Mouse (Mus musculus) limb, embryonic 14.5 days (tissue): ENCODE results near the gene Fam131a. TPM values are rescaled to one million over a fixed set of nuclear protein-coding genes. Genes with fewer than 3 reads are reported as not detected.
A peak's percentile ranks its signal among the peaks of the same experiment; 100 is the strongest.

ENCODE experiments used
- ATAC-seq: fragments of 200-750 bp; cut with Nextera tagmentation; 2 replicates; pipeline ENCODE4 v1.8.0; 2017; ENCODE audit warnings: low read depth, moderate number of reproducible peaks, moderate TSS enrichment; ENCODE audit not compliant: low FRiP score
- DNase-seq: peaks from one replicate; pipeline ENCODE4 v3.0.0-alpha.2; 2015; ENCODE audit warnings: low spot score
- H3K27ac ChIP-seq: fragments of 300-500 bp; sonication (generic); replicated peaks from 2 replicates; pipeline ENCODE4 v1.5.1; 2014; ENCODE audit warnings: low read depth, mild to moderate bottlenecking, low read length, moderate library complexity, mixed read lengths
- H3K27me3 ChIP-seq: fragments of 300-500 bp; sonication (generic); 2 replicates; pipeline ENCODE4 v1.6.1; 2014; ENCODE audit warnings: low read length, mixed read lengths; ENCODE audit not compliant: control insufficient read depth, insufficient read depth
- H3K36me3 ChIP-seq: fragments of 300-500 bp; sonication (generic); 2 replicates; pipeline ENCODE4 v1.6.1; 2014; ENCODE audit warnings: mild to moderate bottlenecking, low read length, moderate library complexity, mixed read lengths; ENCODE audit not compliant: control insufficient read depth, insufficient read depth
- H3K4me1 ChIP-seq: fragments of 300-500 bp; sonication (generic); 2 replicates; pipeline ENCODE4 v1.6.1; 2014; ENCODE audit warnings: antibody characterized with exemption, low read length, mixed read lengths; ENCODE audit not compliant: control insufficient read depth, insufficient read depth
- H3K4me2 ChIP-seq: fragments of 300-500 bp; sonication (generic); replicated peaks from 2 replicates; pipeline ENCODE4 v1.6.1; 2014; ENCODE audit warnings: low read depth, mild to moderate bottlenecking, low read length, moderate library complexity; ENCODE audit not compliant: severe bottlenecking
- H3K4me3 ChIP-seq: fragments of 300-500 bp; sonication (generic); replicated peaks from 2 replicates; pipeline ENCODE4 v1.5.1; 2014; ENCODE audit warnings: low read length
- H3K9ac ChIP-seq: fragments of 300-500 bp; sonication (generic); 2 replicates; pipeline ENCODE4 v1.6.1; 2014; ENCODE audit warnings: mild to moderate bottlenecking, low read depth, low read length, moderate library complexity; ENCODE audit not compliant: severe bottlenecking
- H3K9me3 ChIP-seq: fragments of 300-500 bp; sonication (generic); 2 replicates; pipeline ENCODE4 v1.6.1; 2016; ENCODE audit warnings: low read length; ENCODE audit not compliant: control insufficient read depth
- POLR2A ChIP-seq: fragments of 200-500 bp; IDR thresholded peaks from 2 replicates; pipeline ENCODE4 v1.8.0; 2012; ENCODE audit warnings: inconsistent platforms, mild to moderate bottlenecking, moderate library complexity, borderline replicate concordance; ENCODE audit not compliant: insufficient read depth, insufficient read length; ENCODE audit errors: extremely low read depth
- WGBS: fragments of 180-500 bp; shearing (Covaris S2); extraction: QIAGEN DNeasy Blood & Tissue Kit; methylation state at CpG from one replicate; pipeline ENCODE4 v1.1.7; 2014; 5-methylcytosine and 5-hydroxymethylcytosine counted together
- polyA plus RNA-seq, 2 experiments: library from polyadenylated mRNA; depleted of rRNA in 1 of 2; stranded (reverse) in 1 of 2; unstranded in 1 of 2; fragments of >200 nt; fragmentation: Nextera tagmentation in 1 of 2; extraction: Ambion mirVana in 1 of 2; gene quantifications; 2 replicates each; pipeline versions ENCODE4 v1.2.1 to v1.2.3; 2012 to 2014

Gene Fam131a
- polyA plus RNA-seq, 2 experiments, result 10.3 to 15.6 TPM

DNA sequence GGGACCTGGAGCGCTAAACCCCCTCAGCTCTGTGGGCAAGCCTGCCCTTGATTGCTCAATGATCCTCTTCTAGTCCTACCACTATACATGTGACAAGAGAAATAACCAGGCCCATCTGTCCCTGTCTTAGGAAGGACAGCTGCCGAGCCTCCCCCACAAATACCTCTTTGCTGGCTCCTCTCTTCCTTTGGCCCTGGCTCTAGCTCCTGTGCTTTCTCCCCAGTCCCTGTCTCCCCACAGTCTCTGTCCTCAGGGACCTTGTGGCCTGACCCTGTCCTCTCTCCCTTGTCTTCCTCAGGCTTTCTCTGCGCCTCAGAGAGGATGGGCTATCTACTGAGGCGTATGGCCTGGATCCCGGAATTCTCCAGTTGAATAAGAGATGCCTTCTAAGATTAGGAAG is 38.6 kb downstream of the Fam131a start:
- Histone ChIP-seq H3K9ac (no peak overlapping the region), H3K4me3 (no peak overlapping the region), H3K4me2 (no peak overlapping the region), H3K9me3 (no peaks in the 10 kb centered on the region), H3K27me3 (peaks cover 26% of the 10 kb centered on the region), H3K4me1 (peaks cover 7% of the 10 kb centered on the region; the same call in 1 of the 2 replicates), H3K27ac (no peak overlapping the region), H3K36me3 (peaks cover 9% of the 10 kb centered on the region; the same call in 1 of the 2 replicates)
- DNase-seq (no peak), ATAC-seq (no peak)
- no peak for TF ChIP-seq POLR2A
- WGBS, result 69% methylated on average over 5 of the region's 5 CpGs

DNA sequence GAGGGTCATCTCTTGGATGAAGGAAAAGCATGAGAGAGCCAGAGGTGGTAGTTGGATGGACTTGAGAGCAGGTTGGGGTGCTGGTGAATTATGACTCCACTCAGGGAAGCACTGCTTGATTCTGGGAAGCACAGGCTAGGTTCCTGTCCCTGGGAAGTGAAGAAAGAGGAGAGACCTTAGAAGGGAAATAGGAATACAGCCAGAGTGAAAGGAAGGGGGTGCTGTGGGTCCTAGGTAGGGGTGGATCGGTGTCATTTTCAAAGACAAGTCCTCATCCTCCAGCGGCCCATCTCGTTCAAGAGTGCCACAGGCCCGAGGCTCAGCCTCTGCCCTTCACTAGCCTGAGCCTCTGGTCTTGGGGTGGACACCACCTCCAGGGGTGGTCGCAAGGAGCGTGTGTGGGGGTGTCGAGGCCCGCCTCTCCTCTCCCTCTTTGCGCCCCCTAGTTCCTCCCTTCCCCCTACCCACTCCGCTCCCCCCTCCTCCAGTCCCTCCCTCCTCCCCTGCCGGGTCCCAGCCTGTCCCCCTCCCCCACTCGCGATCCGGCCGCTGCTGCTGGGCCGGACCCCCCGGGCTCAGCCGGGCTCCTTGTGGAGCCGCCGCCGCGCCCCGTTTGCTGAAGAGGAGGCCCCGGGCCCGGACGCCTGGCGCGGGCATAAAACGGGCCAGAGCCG is 39.3 kb downstream of the Fam131a start:
- Histone ChIP-seq H3K9ac (peak overlapping the region; percentile 86), H3K4me3 (peak overlapping the region; percentile 73), H3K27me3 (peaks cover 26% of the 10 kb centered on the region), H3K4me1 (peaks cover 7% of the 10 kb centered on the region; the same call in 1 of the 2 replicates), H3K36me3 (peaks cover 12% of the 10 kb centered on the region; the same call in 1 of the 2 replicates), H3K4me2 (peak overlapping the region; percentile 96), H3K9me3 (no peaks in the 10 kb centered on the region), H3K27ac (peak overlapping the region; percentile 85)
- ATAC-seq (peak; percentile 61), DNase-seq (peak; percentile 34)
- TF ChIP-seq POLR2A, result no peak
- 0% methylated on average over 13 of the region's 30 CpGs for WGBS

DNA sequence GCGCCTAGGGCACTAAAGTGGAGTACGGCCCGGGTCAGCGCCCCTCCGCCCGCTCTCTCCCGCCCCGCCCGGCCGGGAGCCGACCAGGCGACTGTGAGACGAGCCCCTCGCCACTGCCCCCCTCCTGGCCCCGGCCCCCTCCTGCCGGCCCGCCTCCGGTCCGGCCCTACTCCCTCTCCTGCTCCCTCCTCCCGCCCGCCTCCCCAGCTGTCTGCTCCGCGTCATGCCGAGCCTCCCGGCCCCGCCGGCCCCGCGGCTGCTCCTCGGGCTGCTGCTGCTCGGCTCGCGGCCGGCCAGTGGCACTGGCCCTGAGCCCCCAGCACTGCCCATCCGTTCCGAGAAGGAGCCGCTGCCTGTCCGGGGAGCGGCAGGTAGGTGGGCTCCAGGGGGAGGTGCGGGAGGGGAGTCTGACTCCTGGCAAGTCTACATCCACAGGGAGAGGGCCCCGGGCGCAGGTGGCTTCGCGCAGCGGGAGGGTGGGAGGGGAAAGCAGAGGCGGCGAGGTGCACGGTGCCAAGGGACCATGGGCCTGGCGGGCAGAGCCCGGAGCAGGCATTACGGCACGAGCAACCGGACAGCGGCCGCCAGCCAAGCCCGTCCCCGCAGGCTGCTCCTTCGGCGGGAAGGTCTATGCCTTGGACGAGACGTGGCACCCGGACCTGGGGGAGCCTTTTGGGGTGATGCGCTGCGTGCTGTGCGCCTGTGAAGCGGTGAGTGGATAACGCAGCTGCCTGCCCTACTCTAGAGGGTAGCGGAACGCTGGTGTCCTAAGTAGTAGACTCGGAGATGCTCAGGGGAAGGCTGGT is 40.1 kb downstream of the Fam131a start, which contains the start of gene Chrd:
Chrd (plus strand) TSS at position 203 of the 806 bp plus-strand sequence.
- WGBS, result under 1% methylated on average over 56 of the region's 70 CpGs
- Histone ChIP-seq H3K4me1 (peaks cover 7% of the 10 kb centered on the region; the same call in 1 of the 2 replicates), H3K36me3 (peaks cover 13% of the 10 kb centered on the region; the same call in 1 of the 2 replicates), H3K4me3 (peak within 1 kb of the TSS; percentile 73), H3K27ac (peak within 1 kb of the TSS; percentile 85), H3K27me3 (peaks cover 26% of the 10 kb centered on the region), H3K9ac (peak within 1 kb of the TSS; percentile 86), H3K9me3 (no peaks in the 10 kb centered on the region), H3K4me2 (peak within 1 kb of the TSS; percentile 96)
- ATAC-seq, result peak; percentile 90
- peak; percentile 66 for DNase-seq
- no peak for TF ChIP-seq POLR2A

DNA sequence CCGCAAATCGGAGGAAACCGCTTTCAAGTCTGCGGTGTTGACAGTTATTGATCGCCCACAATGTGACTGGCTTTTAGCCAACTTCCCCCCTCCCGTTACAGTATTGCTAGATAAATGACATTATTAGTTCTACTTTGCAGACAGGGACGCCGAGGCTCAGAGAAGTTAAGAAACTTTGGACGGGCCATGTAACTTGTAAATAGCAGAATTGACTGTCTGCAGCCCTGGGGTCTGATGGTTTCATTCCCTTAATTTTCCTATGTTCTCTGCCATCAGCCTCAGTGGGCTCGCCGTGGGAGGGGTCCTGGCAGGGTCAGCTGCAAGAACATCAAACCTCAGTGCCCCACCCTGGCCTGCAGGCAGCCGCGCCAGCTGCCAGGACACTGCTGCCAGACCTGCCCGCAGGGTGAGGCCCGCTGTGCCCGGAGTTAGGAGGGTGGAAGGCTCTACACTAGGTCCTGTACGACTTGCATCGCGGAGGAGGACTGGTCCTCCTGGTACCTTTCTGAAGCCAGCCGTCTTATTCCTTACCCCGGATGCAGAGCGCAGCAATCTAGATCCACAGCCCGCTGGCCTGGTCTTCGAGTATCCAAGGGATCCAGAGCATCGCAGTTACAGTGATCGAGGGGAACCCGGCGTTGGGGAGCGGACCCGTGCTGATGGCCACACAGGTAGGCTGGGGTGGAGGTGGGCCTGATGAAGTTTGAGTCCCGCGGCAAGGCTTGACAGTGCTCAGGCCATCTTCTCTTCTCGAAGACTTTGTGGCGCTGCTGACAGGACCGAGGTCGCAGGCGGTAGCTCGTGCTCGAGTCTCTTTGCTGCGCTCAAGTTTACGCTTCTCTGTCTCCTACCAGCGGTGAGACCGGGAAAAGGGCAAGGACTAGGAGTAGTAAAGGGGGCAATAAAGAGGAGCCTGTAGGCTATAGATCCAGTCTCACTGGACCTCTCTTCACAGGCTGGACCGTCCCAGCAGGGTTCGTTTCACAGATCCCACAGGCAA is 41.0 kb downstream of the Fam131a start, which contains the start of gene Thpo:
Thpo (minus strand) TSS at position 781 of the 1,000 bp plus-strand sequence.
- TF ChIP-seq POLR2A, result no peak
- Histone ChIP-seq H3K9ac (peak within 1 kb of the TSS; percentile 86), H3K9me3 (no peaks in the 10 kb centered on the region), H3K27ac (no peak within 1 kb of the TSS), H3K36me3 (peaks cover 13% of the 10 kb centered on the region; the same call in 1 of the 2 replicates), H3K4me1 (peaks cover 7% of the 10 kb centered on the region; the same call in 1 of the 2 replicates), H3K27me3 (peaks cover 26% of the 10 kb centered on the region), H3K4me3 (peak within 1 kb of the TSS; percentile 73), H3K4me2 (peak within 1 kb of the TSS; percentile 96)
- no peak for ATAC-seq
- no peak for DNase-seq
- WGBS, result 3% methylated on average over 45 of the region's 45 CpGs

DNA sequence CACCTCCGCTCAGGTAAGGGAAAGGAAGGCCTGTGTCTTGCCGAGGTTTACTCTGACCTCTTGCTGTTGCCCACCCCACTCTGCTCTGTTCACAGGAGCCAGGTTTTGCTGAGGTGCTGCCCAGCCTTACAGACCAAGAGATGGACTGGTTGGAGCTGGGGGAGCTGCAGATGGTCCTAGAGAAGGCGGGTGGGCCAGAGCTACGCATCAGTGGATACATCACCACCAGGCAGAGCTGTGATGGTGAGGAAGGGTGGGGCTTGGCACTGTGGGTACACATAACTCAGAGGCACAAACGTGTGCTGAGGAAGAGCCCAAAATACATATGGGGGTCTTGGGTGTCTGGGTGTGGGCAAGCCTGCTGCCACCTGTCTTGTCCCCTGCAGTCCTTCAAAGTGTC is 42.6 kb downstream of the Fam131a start:
- no peak for DNase-seq
- ATAC-seq, result no peak
- Histone ChIP-seq H3K36me3 (peaks cover 17% of the 10 kb centered on the region; the same call in 1 of the 2 replicates), H3K27me3 (peaks cover 26% of the 10 kb centered on the region), H3K4me1 (peaks cover 7% of the 10 kb centered on the region; the same call in 1 of the 2 replicates), H3K9me3 (no peaks in the 10 kb centered on the region), H3K4me2 (no peak overlapping the region), H3K9ac (no peak overlapping the region), H3K27ac (no peak overlapping the region), H3K4me3 (no peak overlapping the region)
- 74% methylated on average over 5 of the region's 5 CpGs for WGBS
- TF ChIP-seq POLR2A, result no peak
